Mouse (Mus musculus) hindbrain, embryonic 12.5 days (tissue): Measurements from ENCODE around the gene Rwdd2b. TPM values are rescaled to one million over a fixed set of nuclear protein-coding genes. Genes with fewer than 3 reads are reported as not detected.

Experiments used
- ATAC-seq: fragments of 200-750 bp; cut with Nextera tagmentation; 2 replicates; pipeline ENCODE4 v1.8.0; 2017; ENCODE audit warnings: moderate TSS enrichment; ENCODE audit not compliant: low FRiP score
- H3K27ac ChIP-seq: fragments of 300-500 bp; sonication (generic); 2 replicates; pipeline ENCODE4 v1.5.1; 2016; ENCODE audit warnings: mild to moderate bottlenecking
- H3K27me3 ChIP-seq: fragments of 300-500 bp; sonication (generic); 2 replicates; pipeline ENCODE4 v1.6.1; 2016; ENCODE audit warnings: mild to moderate bottlenecking
- H3K36me3 ChIP-seq: fragments of 300-500 bp; sonication (generic); 2 replicates; pipeline ENCODE4 v1.6.1; 2016; ENCODE audit warnings: mild to moderate bottlenecking
- H3K4me1 ChIP-seq: fragments of 300-500 bp; sonication (generic); 2 replicates; pipeline ENCODE4 v1.6.1; 2016
- H3K4me2 ChIP-seq: fragments of 300-500 bp; sonication (generic); replicated peaks from 2 replicates; pipeline ENCODE4 v1.6.1; 2016; ENCODE audit warnings: mild to moderate bottlenecking
- H3K4me3 ChIP-seq: fragments of 300-500 bp; sonication (generic); 2 replicates; pipeline ENCODE4 v1.5.1; 2016; ENCODE audit warnings: mild to moderate bottlenecking
- H3K9ac ChIP-seq: fragments of 300-500 bp; sonication (generic); 2 replicates; pipeline ENCODE4 v1.6.1; 2016; ENCODE audit warnings: mild to moderate bottlenecking, moderate library complexity
- H3K9me3 ChIP-seq: fragments of 300-500 bp; sonication (generic); replicated peaks from 2 replicates; pipeline ENCODE4 v1.6.1; 2016; ENCODE audit warnings: mild to moderate bottlenecking
- WGBS: fragments of 180-500 bp; shearing (Covaris S2); methylation state at CpG from one replicate; pipeline ENCODE4 v1.1.7; 2016; 5-methylcytosine and 5-hydroxymethylcytosine counted together
- polyA plus RNA-seq: library from polyadenylated mRNA; unstranded; fragments of >200 nt; fragmentation: Nextera tagmentation; extraction: Ambion mirVana; gene quantifications from 2 replicates; pipeline ENCODE4 v1.2.1, GENCODE M21; 2016

Gene Rwdd2b
- polyA plus RNA-seq, 1 experiment from 2014 or later, result 11.9 TPM

DNA sequence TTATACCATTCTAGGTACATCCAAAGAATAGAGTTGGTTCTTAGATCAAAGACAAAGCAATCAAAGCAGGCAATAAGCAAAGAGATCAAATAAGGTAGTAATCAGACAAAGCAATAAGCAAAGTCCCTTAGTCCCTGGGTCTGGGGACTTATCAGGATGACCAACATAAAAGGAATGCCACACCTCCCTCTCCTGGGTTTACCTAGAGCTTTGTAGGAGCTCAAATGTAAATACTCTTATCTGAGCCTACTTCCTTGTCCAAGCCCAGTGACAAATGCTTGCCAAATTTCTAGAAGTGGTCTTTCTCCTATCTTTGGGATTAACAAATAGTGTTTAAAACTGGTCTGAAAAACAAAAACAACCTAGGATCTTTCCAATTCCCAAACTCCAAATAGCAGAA, 2.9 kb upstream of the Rwdd2b start:
- no peak for ATAC-seq
- Histone ChIP-seq H3K9me3 (no peaks in the 10 kb centered on the region), H3K4me1 (peaks cover 11% of the 10 kb centered on the region), H3K27me3 (no peaks in the 10 kb centered on the region; the same call in 1 of the 2 replicates), H3K27ac (no peak overlapping the region), H3K4me2 (no peak overlapping the region), H3K36me3 (no peaks in the 10 kb centered on the region), H3K4me3 (no peak overlapping the region), H3K9ac (no peak overlapping the region)

DNA sequence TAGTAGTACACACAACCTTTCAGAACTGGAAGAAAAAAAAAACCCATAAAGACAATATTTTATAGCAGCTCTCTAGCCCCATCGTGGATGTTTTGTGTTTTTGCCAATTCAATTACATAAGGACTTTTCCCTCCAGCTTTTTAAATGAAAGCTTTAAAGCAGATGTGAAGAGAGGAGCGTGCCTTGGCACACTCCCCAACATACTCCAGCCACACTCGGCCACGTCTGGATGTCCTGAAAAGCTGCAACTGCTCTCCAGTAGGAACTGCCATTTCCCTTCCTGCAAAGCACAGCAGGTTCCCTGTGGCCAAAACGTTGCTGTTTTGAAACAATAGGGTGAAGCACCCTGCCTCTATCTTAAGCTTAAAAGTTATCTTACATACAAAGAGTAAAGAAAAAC, 1.9 kb upstream of the Rwdd2b start:
- WGBS, result 64% methylated on average over 5 of the region's 5 CpGs
- peaks cover 11% of the 10 kb centered on the region for H3K4me1 ChIP-seq
- no peak overlapping the region for H3K9ac ChIP-seq
- no peaks in the 10 kb centered on the region for H3K36me3 ChIP-seq
- ATAC-seq, result no peak
- H3K4me3 ChIP-seq, result no peak overlapping the region
- H3K9me3 ChIP-seq, result no peaks in the 10 kb centered on the region
- H3K27ac ChIP-seq, result no peak overlapping the region
- H3K4me2 ChIP-seq, result no peak overlapping the region
- H3K27me3 ChIP-seq, result no peaks in the 10 kb centered on the region; the same call in 1 of the 2 replicates

DNA sequence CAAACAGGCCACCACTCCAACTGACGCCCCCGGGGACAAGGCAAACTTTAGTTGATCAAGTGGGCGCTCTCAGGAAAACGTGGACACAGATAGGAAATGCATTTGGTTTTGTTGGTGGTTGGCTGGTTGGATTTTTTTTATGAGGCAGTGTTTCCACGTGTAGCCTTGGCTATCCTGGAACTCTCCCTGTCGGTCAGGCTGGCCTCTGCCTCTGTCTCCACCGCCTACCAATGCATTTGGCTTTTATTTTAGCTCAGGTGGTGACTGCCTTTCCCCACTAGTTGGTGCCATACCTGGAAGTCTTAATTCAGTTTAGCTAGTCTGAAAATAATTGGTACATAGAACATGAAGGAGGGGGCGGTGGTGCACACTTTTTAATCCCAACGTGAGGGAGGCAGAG, 716 bp upstream of the Rwdd2b start:
- no peak for ATAC-seq
- Histone ChIP-seq H3K4me2 (peak overlapping the region; percentile 78), H3K27me3 (no peaks in the 10 kb centered on the region; the same call in 1 of the 2 replicates), H3K27ac (no peak overlapping the region; the same call in 1 of the 2 replicates), H3K4me3 (peak overlapping the region; percentile 59), H3K9me3 (no peaks in the 10 kb centered on the region), H3K36me3 (0 out of 2 replicates have a peak, but pooled peaks cover 4% of the 10 kb centered on the region), H3K9ac (peak overlapping the region; percentile 80), H3K4me1 (peaks cover 11% of the 10 kb centered on the region)
- WGBS, result 29% methylated on average over 9 of the region's 9 CpGs

DNA sequence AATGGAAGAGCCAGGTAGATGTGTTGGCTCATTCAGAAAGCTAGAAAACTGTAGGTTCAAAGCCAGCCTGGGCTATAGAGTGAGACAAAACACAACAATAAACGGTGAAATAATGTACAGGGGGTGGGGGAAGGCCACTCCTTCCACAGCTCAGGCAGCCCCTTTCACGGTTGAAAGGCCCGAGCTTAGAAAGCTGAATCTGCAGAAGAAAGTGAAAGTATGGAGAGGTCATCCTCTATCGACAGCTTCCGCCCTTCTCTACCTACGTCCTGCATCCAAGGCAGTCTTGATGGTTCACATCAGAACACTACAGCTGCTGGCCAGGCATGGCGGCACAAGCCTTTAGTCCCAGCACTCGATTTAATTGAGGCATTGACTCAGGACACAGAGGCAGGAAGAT, 1.7 kb downstream of the Rwdd2b start:
- Histone ChIP-seq H3K4me3 (no peak overlapping the region), H3K9me3 (no peaks in the 10 kb centered on the region), H3K9ac (no peak overlapping the region), H3K27me3 (no peaks in the 10 kb centered on the region), H3K36me3 (0 out of 2 replicates have a peak, but pooled peaks cover 6% of the 10 kb centered on the region), H3K27ac (no peak overlapping the region), H3K4me1 (peaks cover 11% of the 10 kb centered on the region), H3K4me2 (no peak overlapping the region)
- 93% methylated on average over 8 of the region's 8 CpGs for WGBS
- no peak for ATAC-seq

DNA sequence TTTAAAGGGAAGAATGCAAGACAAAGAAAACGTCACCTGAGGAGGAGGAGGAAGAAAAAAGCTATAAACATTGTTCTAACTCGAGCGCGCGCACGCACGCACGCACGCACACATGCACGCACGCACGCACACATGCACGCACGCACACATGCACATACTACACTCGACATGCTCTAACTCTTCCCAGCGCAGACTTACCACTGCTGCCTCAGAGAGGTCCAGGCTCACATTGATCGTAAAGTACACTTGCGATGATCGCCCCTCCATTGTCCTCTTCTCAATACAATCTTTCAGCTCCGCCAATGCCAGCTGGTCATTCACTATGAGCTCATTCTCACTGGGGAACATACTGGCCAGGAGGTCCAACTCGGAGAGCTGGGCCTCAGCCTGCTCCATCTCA, 3.3 kb downstream of the Rwdd2b start:
- H3K27ac ChIP-seq, result no peak overlapping the region
- H3K4me3 ChIP-seq, result no peak overlapping the region
- no peak overlapping the region for H3K4me2 ChIP-seq
- WGBS, result 92% methylated on average over 21 of the region's 21 CpGs
- no peak for ATAC-seq
- H3K4me1 ChIP-seq, result peaks cover 11% of the 10 kb centered on the region
- no peaks in the 10 kb centered on the region for H3K9me3 ChIP-seq
- no peak overlapping the region for H3K9ac ChIP-seq
- no peaks in the 10 kb centered on the region for H3K27me3 ChIP-seq
- H3K36me3 ChIP-seq, result 0 out of 2 replicates have a peak, but pooled peaks cover 6% of the 10 kb centered on the region

DNA sequence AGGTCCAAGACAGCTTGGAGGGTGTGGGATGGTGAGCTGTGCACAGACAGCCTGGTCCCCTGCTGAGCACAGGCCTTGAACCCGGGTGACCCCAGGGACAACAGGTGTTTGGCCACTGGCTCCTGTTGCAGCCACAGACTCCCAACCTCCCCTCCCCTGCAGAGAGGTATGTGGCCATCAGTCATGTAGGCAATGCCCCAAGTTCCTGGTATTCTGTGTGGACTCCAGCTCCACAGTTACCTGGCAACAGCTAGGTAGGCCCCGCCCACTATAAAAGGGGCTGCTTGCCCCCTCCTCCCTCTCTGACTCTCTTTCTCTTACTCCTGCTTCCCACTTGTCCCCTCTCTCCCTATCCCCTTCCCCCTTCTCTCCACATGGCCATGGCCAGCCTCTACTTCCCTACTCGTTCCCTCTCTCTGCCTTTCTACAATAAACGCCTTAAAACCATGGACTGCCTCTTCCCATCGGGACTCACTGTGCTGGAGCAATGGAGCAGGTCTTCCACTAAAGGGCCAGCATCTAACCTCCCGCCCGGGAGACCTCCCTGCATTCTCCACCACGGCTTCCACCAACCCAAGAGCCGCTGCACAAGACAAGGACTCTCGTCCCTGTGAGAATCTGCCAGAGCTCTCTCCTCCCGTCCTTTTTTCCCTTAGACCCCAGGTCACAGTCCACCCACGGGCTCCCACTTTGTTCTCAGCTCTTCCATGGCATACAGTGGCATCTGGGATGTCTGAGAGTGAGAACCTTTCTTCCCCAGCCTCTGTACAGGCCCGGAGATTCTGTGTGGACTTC, 4.8 kb downstream of the Rwdd2b start:
- H3K9ac ChIP-seq, result no peak overlapping the region
- ATAC-seq, result no peak
- no peaks in the 10 kb centered on the region for H3K9me3 ChIP-seq
- no peaks in the 10 kb centered on the region for H3K27me3 ChIP-seq
- no peak overlapping the region for H3K27ac ChIP-seq
- H3K4me2 ChIP-seq, result no peak overlapping the region
- WGBS, result 87% methylated on average over 13 of the region's 13 CpGs
- 0 out of 2 replicates have a peak, but pooled peaks cover 6% of the 10 kb centered on the region for H3K36me3 ChIP-seq
- no peak overlapping the region for H3K4me3 ChIP-seq
- peaks cover 10% of the 10 kb centered on the region for H3K4me1 ChIP-seq

DNA sequence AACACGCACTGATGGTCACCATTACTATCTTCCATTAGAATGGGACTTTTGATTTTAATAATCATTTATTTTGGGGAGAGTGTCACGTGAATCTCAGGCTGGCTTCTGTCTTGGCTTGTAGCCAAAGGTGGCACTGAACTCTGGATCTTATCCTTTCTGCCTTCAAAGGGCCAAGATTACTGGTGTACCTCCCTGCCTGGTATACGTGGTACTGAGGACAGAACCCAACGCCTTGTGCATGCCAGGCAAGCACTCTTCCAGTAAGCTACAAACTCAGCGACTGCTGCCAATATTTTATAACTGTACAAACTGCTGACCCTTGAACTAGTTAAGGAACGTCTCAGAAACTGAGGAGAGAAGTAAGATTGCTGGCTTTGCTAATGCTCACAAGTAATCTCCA, 5.4 kb downstream of the Rwdd2b start:
- 85% methylated on average over 6 of the region's 6 CpGs for WGBS
- Histone ChIP-seq H3K9ac (no peak overlapping the region), H3K4me3 (no peak overlapping the region), H3K4me1 (peaks cover 11% of the 10 kb centered on the region), H3K9me3 (no peaks in the 10 kb centered on the region), H3K27me3 (no peaks in the 10 kb centered on the region), H3K27ac (no peak overlapping the region), H3K4me2 (no peak overlapping the region), H3K36me3 (0 out of 2 replicates have a peak, but pooled peaks cover 6% of the 10 kb centered on the region)
- no peak for ATAC-seq

DNA sequence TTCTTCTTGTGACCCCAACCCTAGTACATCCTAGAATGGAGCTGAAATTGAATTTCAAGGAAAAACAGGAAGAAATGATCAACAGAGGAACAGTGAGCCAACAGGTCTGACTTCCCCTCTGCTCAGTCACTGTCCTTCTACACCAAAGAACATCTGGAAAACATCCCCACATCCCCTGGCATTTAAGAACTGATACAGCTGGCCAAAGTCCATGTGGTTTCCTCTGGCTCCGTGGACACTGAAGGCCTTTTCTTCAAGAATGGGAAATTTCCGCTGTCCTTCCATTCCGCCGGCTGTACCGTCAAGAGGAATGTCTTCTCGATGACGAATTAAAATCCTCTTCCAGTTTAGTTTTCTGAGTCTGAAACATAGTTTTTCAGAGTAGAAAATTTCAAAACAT, 6.1 kb downstream of the Rwdd2b start:
- no peak for ATAC-seq
- H3K27me3 ChIP-seq, result no peaks in the 10 kb centered on the region
- no peak overlapping the region for H3K4me3 ChIP-seq
- H3K4me2 ChIP-seq, result no peak overlapping the region
- no peak overlapping the region for H3K9ac ChIP-seq
- peaks cover 10% of the 10 kb centered on the region for H3K4me1 ChIP-seq
- WGBS, result 93% methylated on average over 7 of the region's 7 CpGs
- H3K36me3 ChIP-seq, result 0 out of 2 replicates have a peak, but pooled peaks cover 6% of the 10 kb centered on the region
- no peak overlapping the region for H3K27ac ChIP-seq
- H3K9me3 ChIP-seq, result no peaks in the 10 kb centered on the region

DNA sequence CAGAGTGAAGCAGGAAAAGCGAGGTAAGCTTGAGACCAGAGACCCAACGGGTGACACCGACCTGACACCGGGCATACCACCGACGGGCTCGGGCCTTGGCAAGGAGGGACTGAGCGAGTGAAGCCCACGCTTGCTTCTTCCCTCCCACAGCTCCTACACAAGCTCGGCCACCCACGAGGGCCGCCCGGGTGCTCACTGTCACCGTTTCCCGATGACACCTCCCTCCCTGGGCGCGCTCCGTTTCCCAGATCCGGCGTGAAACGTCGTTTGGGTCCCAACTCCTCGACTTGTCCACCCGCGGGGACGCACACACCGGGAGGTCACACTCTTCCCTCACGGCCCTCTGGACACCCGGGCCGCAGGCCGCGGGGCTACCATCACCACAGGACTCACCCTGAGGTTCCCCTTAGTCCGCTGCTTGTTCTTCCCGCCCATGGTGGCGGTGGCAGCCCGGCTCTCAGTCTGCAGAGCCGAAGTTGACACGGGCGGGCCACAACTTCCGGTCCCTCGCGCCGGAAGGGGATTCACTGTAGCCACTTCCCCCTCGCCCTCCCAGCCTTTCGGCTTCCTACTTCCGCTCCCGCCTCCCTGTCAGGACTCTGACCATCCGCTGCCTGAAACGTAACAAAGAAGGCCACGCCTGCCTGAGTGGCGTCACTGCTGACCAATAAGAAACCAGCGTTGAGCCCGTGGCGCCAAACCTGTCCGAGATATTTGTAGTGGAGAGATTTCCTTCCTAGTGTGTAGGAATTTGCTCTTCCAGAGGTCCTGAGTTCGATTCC, 8.1 kb downstream of the Rwdd2b start, which contains the start of gene Ltn1:
TSS of gene Ltn1 (minus strand) at position 580 of the 782 bp plus-strand sequence.
- ATAC-seq, result peak; percentile 99
- 0 out of 2 replicates have a peak, but pooled peaks cover 6% of the 10 kb centered on the region for H3K36me3 ChIP-seq
- WGBS, result under 1% methylated on average over 56 of the region's 56 CpGs
- H3K4me1 ChIP-seq, result peaks cover 10% of the 10 kb centered on the region
- H3K4me2 ChIP-seq, result peak within 1 kb of the TSS; percentile 94
- no peaks in the 10 kb centered on the region for H3K9me3 ChIP-seq
- H3K27ac ChIP-seq, result no peak within 1 kb of the TSS
- H3K9ac ChIP-seq, result peak within 1 kb of the TSS; percentile 84
- peak within 1 kb of the TSS; percentile 90 for H3K4me3 ChIP-seq
- no peaks in the 10 kb centered on the region for H3K27me3 ChIP-seq

DNA sequence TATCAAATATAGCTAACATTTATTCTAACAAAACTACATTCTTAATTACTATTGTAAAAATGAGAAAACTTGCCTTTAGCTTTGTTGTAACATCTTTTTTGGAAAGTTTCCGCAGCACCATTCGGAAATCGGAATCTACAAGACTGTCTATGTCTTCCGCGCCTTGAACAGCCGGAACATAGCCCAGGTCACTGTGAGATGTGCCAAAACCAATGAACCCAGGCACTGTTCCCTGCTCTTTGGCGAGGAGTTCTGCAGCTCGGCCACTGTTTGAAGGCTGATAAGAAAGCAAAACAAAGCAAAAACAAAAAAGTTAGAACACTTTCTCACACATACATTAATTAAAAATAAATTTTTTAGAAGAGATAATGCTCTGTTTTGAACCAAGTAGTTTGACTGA, 12.9 kb downstream of the Rwdd2b start:
- Histone ChIP-seq H3K36me3 (peaks cover 40% of the 10 kb centered on the region), H3K4me1 (peaks cover 10% of the 10 kb centered on the region), H3K9ac (no peak overlapping the region), H3K4me2 (no peak overlapping the region), H3K9me3 (no peaks in the 10 kb centered on the region), H3K27me3 (no peaks in the 10 kb centered on the region), H3K27ac (no peak overlapping the region), H3K4me3 (no peak overlapping the region)
- 95% methylated on average over 8 of the region's 8 CpGs for WGBS
- ATAC-seq, result no peak

DNA sequence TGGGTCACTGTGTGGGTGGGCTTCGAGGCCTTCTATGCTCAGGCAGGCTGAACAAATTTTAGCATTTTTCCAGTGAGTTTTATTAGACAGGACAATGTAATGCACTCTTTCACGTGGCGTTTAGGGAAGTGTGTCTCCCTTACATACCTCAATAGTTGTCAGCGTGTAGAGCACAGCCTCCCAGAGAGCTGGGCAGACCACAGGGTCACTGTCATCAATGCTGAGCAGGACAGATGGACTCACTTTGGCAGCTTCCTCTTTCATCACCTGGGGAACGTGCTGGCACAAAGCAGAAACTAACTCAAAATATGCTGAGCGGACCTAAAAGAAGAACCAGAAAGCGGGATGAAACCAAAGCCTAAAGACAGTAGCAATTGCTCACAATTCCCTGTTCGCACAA, 19.7 kb downstream of the Rwdd2b start:
- 95% methylated on average over 8 of the region's 8 CpGs for WGBS
- Histone ChIP-seq H3K9me3 (peaks cover 15% of the 10 kb centered on the region), H3K9ac (no peak overlapping the region), H3K4me2 (no peak overlapping the region), H3K36me3 (peaks cover 91% of the 10 kb centered on the region), H3K4me1 (no peaks in the 10 kb centered on the region), H3K27ac (no peak overlapping the region), H3K27me3 (no peaks in the 10 kb centered on the region), H3K4me3 (no peak overlapping the region)
- no peak for ATAC-seq

DNA sequence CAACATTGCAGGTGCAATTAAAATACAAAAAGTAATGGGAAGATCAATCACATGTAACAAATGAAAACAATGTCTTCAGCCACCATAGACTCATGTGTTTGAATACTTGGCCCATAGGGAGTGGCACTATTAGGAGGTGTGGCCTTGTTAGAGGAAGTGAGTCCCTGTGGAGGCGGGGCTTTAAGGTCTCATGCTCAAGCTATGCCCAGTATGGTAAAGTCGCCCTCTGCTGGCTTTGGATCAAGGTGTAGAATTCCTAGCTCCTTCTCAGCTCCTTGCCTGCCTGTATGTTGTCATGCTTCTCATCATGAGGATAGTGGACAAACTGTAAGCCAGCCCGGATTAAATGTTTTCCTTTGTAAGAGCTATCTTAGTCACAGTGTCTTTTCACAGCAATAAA, 35.4 kb downstream of the Rwdd2b start:
- Histone ChIP-seq H3K4me3 (no peak overlapping the region), H3K9ac (no peak overlapping the region), H3K4me2 (no peak overlapping the region), H3K4me1 (no peaks in the 10 kb centered on the region), H3K36me3 (peaks cover 73% of the 10 kb centered on the region), H3K27me3 (no peaks in the 10 kb centered on the region), H3K9me3 (no peaks in the 10 kb centered on the region), H3K27ac (no peak overlapping the region)
- ATAC-seq, result no peak
- WGBS, result 86% methylated on average over 3 of the region's 3 CpGs
